Mouse (Mus musculus) ES-Bruce4 (cell line): ENCODE data around the gene Omg.

Experiments used
- CTCF ChIP-seq: IDR thresholded peaks from one replicate; pipeline ENCODE4 v1.8.1; 2011; ENCODE audit warnings: low read depth, low read length
- POLR2A ChIP-seq: IDR thresholded peaks from one replicate; pipeline ENCODE4 v1.8.1; 2011; ENCODE audit warnings: low read length; ENCODE audit not compliant: insufficient read depth

DNA sequence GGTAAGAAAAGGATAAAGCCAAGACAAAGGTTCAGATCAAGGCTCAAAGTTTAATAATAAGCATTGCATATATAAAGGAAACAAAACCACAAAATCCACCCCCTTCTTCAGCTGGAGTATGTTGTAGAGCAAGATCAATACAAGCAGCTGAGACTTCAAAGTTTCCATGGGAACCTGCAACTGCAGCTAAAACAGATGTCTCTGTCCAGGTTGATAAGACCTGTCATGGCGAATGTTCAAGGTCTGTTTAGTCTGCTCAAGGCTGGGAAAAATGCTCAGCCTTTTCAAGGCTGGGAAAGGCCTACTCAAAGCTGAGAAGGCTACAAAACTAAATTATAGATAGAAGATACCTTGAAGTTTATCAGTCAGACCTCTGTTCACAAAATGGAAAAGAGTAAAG lies 48.7 kb upstream of the Omg start:
- TF ChIP-seq CTCF (no peak), POLR2A (no peak)
